Mouse (Mus musculus): Measurements from ENCODE around the gene Tspan11.

GRCm38 (mm10) chr6:127919491-127919890 lies 32.1 kb downstream of the Tspan11 start:
- TF ChIP-seq EP300 (IDR thresholded peaks at IDR 0.05) (no peak), CTCF (IDR thresholded peaks at IDR 0.05) (no peak)

Data from lung, postnatal 0 days (tissue).